Mouse (Mus musculus): ENCODE results near the gene Nmrk1. TPM values are rescaled to one million over a fixed set of nuclear protein-coding genes. Genes with fewer than 3 reads are reported as not detected.

Gene Nmrk1
- polyA plus RNA-seq, 1 experiment from 2014 or later, result 4.9 TPM

- TF ChIP-seq CTCF (IDR thresholded peaks at IDR 0.05; ENCODE audit: low read depth) (no peak), EP300 (optimal IDR thresholded peaks at IDR 0.05) (no peak)
- 74% methylated on average over 7 of the region's 7 CpGs for WGBS
- no peaks in the 10 kb centered on the region for H3K27me3 ChIP-seq (ENCODE audit: control insufficient read depth, insufficient read depth, low read length)
- no peak overlapping the region for H3K9ac ChIP-seq (ENCODE audit: low read length)
- no peaks in the 10 kb centered on the region for H3K4me1 ChIP-seq (replicated peaks; ENCODE audit: control insufficient read depth, insufficient read depth)
- H3K4me3 ChIP-seq (ENCODE audit: low read depth, low read length), result no peak overlapping the region
- no peak overlapping the region for H3K4me2 ChIP-seq (replicated peaks; ENCODE audit: low read depth)
- H3K9me3 ChIP-seq (ENCODE audit: control insufficient read depth, low read length), result no peaks in the 10 kb centered on the region
- no peak for DNase-seq (ENCODE audit: low spot score)
- ATAC-seq (ENCODE audit: low FRiP score, low TSS enrichment), result no peak
- no peak overlapping the region for H3K27ac ChIP-seq (replicated peaks)
- no peaks in the 10 kb centered on the region for H3K36me3 ChIP-seq (ENCODE audit: control insufficient read depth, insufficient read depth, low read length)
Observed at GRCm38 (mm10) chr19:18655999-18656398, 24.2 kb downstream of the Nmrk1 start.

DNA sequence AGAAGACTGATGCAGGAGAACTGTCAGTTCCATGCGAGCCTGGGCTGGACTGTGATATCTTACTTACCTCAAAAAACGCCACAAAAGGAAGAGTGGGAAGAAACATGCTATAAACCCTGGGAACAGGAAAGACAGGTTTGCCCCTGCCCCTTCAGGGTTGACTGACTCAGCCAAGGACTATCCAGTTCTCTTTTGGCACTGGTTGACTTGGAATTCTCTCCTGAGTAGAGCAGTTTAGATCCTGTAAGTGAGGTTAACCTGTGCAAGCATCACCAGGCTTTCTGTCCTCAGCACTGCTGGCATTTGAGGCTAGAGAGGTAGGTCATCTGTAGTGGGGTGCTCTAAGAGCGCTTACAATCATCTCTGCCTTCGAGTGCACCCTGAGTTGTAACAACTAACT, 26.7 kb downstream of the Nmrk1 start:
- 62% methylated on average over 4 of the region's 4 CpGs for WGBS
- H3K4me1 ChIP-seq (replicated peaks; ENCODE audit: control insufficient read depth, insufficient read depth), result no peaks in the 10 kb centered on the region
- no peak for ATAC-seq (ENCODE audit: low FRiP score, low TSS enrichment)
- H3K4me2 ChIP-seq (replicated peaks; ENCODE audit: low read depth), result no peak overlapping the region
- no peaks in the 10 kb centered on the region for H3K36me3 ChIP-seq (ENCODE audit: control insufficient read depth, insufficient read depth, low read length)
- no peak for DNase-seq (ENCODE audit: low spot score)
- H3K27me3 ChIP-seq (ENCODE audit: control insufficient read depth, insufficient read depth, low read length), result no peaks in the 10 kb centered on the region
- H3K27ac ChIP-seq (replicated peaks), result no peak overlapping the region
- TF ChIP-seq EP300 (optimal IDR thresholded peaks at IDR 0.05) (no peak), CTCF (IDR thresholded peaks at IDR 0.05; ENCODE audit: low read depth) (no peak)
- no peaks in the 10 kb centered on the region for H3K9me3 ChIP-seq (ENCODE audit: control insufficient read depth, low read length)
- no peak overlapping the region for H3K9ac ChIP-seq (ENCODE audit: low read length)
- H3K4me3 ChIP-seq (ENCODE audit: low read depth, low read length), result no peak overlapping the region

GRCm38 (mm10) chr19:18659349-18659748, 27.6 kb downstream of the Nmrk1 start:
- DNase-seq (ENCODE audit: low spot score) (no peak), ATAC-seq (ENCODE audit: low FRiP score, low TSS enrichment) (no peak)
- no CpG with 5 or more reads among the region's 1 CpGs for WGBS
- no peak for TF ChIP-seq CTCF (IDR thresholded peaks at IDR 0.05; ENCODE audit: low read depth)
- no peak for TF ChIP-seq EP300 (optimal IDR thresholded peaks at IDR 0.05)
- H3K9me3 ChIP-seq (ENCODE audit: control insufficient read depth, low read length), result no peaks in the 10 kb centered on the region
- H3K4me1 ChIP-seq (replicated peaks; ENCODE audit: control insufficient read depth, insufficient read depth), result no peaks in the 10 kb centered on the region
- H3K27ac ChIP-seq (replicated peaks), result no peak overlapping the region
- H3K4me2 ChIP-seq (replicated peaks; ENCODE audit: low read depth), result no peak overlapping the region
- H3K36me3 ChIP-seq (ENCODE audit: control insufficient read depth, insufficient read depth, low read length), result no peaks in the 10 kb centered on the region
- H3K4me3 ChIP-seq (ENCODE audit: low read depth, low read length), result no peak overlapping the region
- no peaks in the 10 kb centered on the region for H3K27me3 ChIP-seq (ENCODE audit: control insufficient read depth, insufficient read depth, low read length)
- no peak overlapping the region for H3K9ac ChIP-seq (ENCODE audit: low read length)

DNA sequence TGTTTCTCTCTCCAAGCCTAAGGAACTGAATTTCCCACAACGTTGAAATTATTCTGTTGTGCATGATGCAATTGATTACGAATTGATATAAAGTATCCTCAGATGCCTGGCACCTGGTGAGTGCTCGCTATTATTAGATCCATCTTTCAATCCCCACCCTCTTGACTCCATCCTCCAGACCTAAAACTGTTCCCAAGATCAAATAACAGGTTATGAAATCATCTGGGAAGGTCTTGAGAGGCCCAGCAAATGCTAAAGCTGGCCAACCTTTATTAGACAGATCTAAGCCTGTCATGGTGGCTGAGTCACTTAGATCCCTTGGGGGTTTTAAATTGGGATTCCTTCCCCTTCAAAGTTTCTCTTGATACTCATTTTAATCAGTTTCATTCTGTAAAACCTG, 28.7 kb downstream of the Nmrk1 start:
- Histone ChIP-seq H3K9ac (ENCODE audit: low read length) (no peak overlapping the region), H3K27me3 (ENCODE audit: control insufficient read depth, insufficient read depth, low read length) (no peaks in the 10 kb centered on the region), H3K27ac (replicated peaks) (no peak overlapping the region), H3K4me1 (replicated peaks; ENCODE audit: control insufficient read depth, insufficient read depth) (no peaks in the 10 kb centered on the region), H3K9me3 (ENCODE audit: control insufficient read depth, low read length) (no peaks in the 10 kb centered on the region), H3K4me3 (ENCODE audit: low read depth, low read length) (no peak overlapping the region), H3K36me3 (ENCODE audit: control insufficient read depth, insufficient read depth, low read length) (no peaks in the 10 kb centered on the region), H3K4me2 (replicated peaks; ENCODE audit: low read depth) (no peak overlapping the region)
- ATAC-seq (ENCODE audit: low FRiP score, low TSS enrichment), result no peak
- TF ChIP-seq EP300 (optimal IDR thresholded peaks at IDR 0.05), result no peak
- TF ChIP-seq CTCF (IDR thresholded peaks at IDR 0.05; ENCODE audit: low read depth), result no peak
- no peak for DNase-seq (ENCODE audit: low spot score)
- 70% methylated on average over 3 of the region's 3 CpGs for WGBS

DNA sequence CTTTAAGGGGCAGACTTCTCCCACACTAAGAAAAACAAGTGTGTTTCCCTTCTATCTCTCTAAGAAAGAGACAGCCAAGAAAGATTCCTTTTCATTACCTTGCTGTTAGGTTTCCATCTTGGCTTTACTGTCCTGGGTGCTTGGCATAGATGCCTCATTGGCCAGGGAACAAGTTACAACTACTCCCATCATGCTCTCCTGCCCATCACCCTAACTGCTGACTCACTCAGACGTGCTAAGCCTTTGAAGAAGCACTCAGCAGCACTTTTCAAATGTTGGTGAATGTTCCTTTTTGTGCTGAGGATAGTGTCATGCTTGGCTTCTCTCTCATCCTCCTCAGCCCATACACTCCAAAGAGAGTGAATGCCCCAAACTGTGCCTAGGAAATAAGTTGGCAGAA, 29.9 kb downstream of the Nmrk1 start:
- DNase-seq (ENCODE audit: low spot score), result no peak
- WGBS, result 33% methylated on average over 1 of the region's 1 CpGs
- Histone ChIP-seq H3K4me1 (replicated peaks; ENCODE audit: control insufficient read depth, insufficient read depth) (no peaks in the 10 kb centered on the region), H3K27ac (replicated peaks) (no peak overlapping the region), H3K9ac (ENCODE audit: low read length) (no peak overlapping the region), H3K36me3 (ENCODE audit: control insufficient read depth, insufficient read depth, low read length) (no peaks in the 10 kb centered on the region), H3K27me3 (ENCODE audit: control insufficient read depth, insufficient read depth, low read length) (no peaks in the 10 kb centered on the region), H3K4me3 (ENCODE audit: low read depth, low read length) (no peak overlapping the region), H3K4me2 (replicated peaks; ENCODE audit: low read depth) (no peak overlapping the region), H3K9me3 (ENCODE audit: control insufficient read depth, low read length) (no peaks in the 10 kb centered on the region)
- no peak for TF ChIP-seq EP300 (optimal IDR thresholded peaks at IDR 0.05)
- ATAC-seq (ENCODE audit: low FRiP score, low TSS enrichment), result no peak

DNA sequence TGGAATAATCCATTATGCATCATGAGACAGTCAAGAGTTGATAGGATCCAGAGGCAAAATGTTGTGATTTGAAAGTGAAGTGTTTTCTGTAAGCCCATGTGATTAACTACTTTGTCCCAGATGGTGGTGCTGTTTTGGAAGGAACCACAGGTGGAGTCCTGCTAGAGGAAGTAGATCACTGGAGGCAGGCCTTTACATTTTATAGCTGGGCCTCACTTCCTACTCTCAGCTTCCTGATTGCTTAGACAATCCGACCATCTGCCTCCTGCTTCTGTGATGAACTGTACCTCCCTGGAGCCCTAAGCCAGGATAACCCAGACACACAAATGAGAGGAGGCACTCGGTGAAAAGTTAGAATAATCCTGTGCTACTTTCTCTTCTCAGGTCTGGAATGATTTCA, 32.2 kb downstream of the Nmrk1 start:
- Histone ChIP-seq H3K4me3 (ENCODE audit: low read depth, low read length) (no peak overlapping the region), H3K9me3 (ENCODE audit: control insufficient read depth, low read length) (no peaks in the 10 kb centered on the region), H3K27ac (replicated peaks) (no peak overlapping the region), H3K9ac (ENCODE audit: low read length) (no peak overlapping the region), H3K4me1 (replicated peaks; ENCODE audit: control insufficient read depth, insufficient read depth) (no peaks in the 10 kb centered on the region), H3K36me3 (ENCODE audit: control insufficient read depth, insufficient read depth, low read length) (no peaks in the 10 kb centered on the region), H3K27me3 (ENCODE audit: control insufficient read depth, insufficient read depth, low read length) (no peaks in the 10 kb centered on the region), H3K4me2 (replicated peaks; ENCODE audit: low read depth) (no peak overlapping the region)
- no peak for DNase-seq (ENCODE audit: low spot score)
- 62% methylated on average over 2 of the region's 2 CpGs for WGBS
- TF ChIP-seq EP300 (optimal IDR thresholded peaks at IDR 0.05) (no peak), CTCF (IDR thresholded peaks at IDR 0.05; ENCODE audit: low read depth) (peak; percentile 21)
- no peak for ATAC-seq (ENCODE audit: low FRiP score, low TSS enrichment)

All from stomach, postnatal 0 days (tissue).